Mouse (Mus musculus): ENCODE data around the gene Dgkg. TPM values are rescaled to one million over a fixed set of nuclear protein-coding genes. Genes with fewer than 3 reads are reported as not detected.

The Dgkg gene
- total RNA-seq, 1 experiment, result 0.22 TPM

GRCm38 (mm10) chr16:22564907-22565272 lies 92.1 kb downstream of the Dgkg start:
- Histone ChIP-seq H3K4me1 (ENCODE audit: control insufficient read depth in 2 of 2, insufficient read depth in 2 of 2, low read length in 2 of 2, poor library complexity in 1 of 2) (peaks cover 0 to 2% of the 10 kb centered on the region in 2 experiments; a peak in 1 of 4 replicates), H3K36me3 (ENCODE audit: control insufficient read depth, insufficient read depth, low read length, poor library complexity, severe bottlenecking) (no peaks in the 10 kb centered on the region), H3K27ac (ENCODE audit: insufficient read depth, low read depth, low read length, poor library complexity, severe bottlenecking) (no peak overlapping the region), H3K9ac (ENCODE audit: insufficient read depth, low read depth, low read length, poor library complexity, severe bottlenecking) (no peak overlapping the region), H3K4me3 (ENCODE audit: insufficient read depth in 1 of 2, low read depth in 1 of 2, low read length in 2 of 2, poor library complexity in 1 of 2, severe bottlenecking in 1 of 2) (no peak overlapping the region), H3K9me3 (ENCODE audit: control insufficient read depth, insufficient read depth, low read depth, low read length) (no peaks in the 10 kb centered on the region)
- in situ Hi-C loops (cut with MboI; ENCODE audit: low sequenced_read_pairs in 2 of 2, unreplicated experiment in 2 of 2), result loop anchor here in 1 of 2 experiments (25.0 kb wide), 1 partner anchor 253 kb away; no protein-coding TSS in a partner anchor
- no peak for TF ChIP-seq ZNF384 (IDR thresholded peaks at IDR 0.05; ENCODE audit: low read depth, low read length)
- DNase-seq (ENCODE audit: low read depth, low spot score), result no peak

- peak; percentile 99 for TF ChIP-seq ZC3H11A (IDR thresholded peaks at IDR 0.05; ENCODE audit: borderline replicate concordance, low read depth, low read length)
- no peak for TF ChIP-seq MAFK (IDR thresholded peaks at IDR 0.05; ENCODE audit: insufficient read depth, low read depth, low read length)
- no peak for TF ChIP-seq HCFC1 (IDR thresholded peaks at IDR 0.05; ENCODE audit: borderline replicate concordance, insufficient read depth, low read length)
- Histone ChIP-seq H3K9me3 (ENCODE audit: control insufficient read depth, insufficient read depth, low read depth, low read length) (no peaks in the 10 kb centered on the region), H3K9ac (ENCODE audit: insufficient read depth, low read depth, low read length, poor library complexity, severe bottlenecking) (0 out of 2 replicates have a peak overlapping the region, but pooled peaks have one; percentile 10), H3K36me3 (ENCODE audit: control insufficient read depth, insufficient read depth, low read length, poor library complexity, severe bottlenecking) (no peaks in the 10 kb centered on the region), H3K27ac (ENCODE audit: insufficient read depth, low read depth, low read length, poor library complexity, severe bottlenecking) (no peak overlapping the region), H3K4me3 (ENCODE audit: insufficient read depth in 1 of 2, low read depth in 1 of 2, low read length in 2 of 2, poor library complexity in 1 of 2, severe bottlenecking in 1 of 2) (no peak overlapping the region), H3K4me1 (ENCODE audit: control insufficient read depth in 2 of 2, insufficient read depth in 2 of 2, low read length in 2 of 2, poor library complexity in 1 of 2) (peaks cover 0 to 2% of the 10 kb centered on the region in 2 experiments; a peak in 1 of 4 replicates)
- DNase-seq (ENCODE audit: low read depth, low spot score), result peak; percentile 83
- in situ Hi-C loops (cut with MboI; ENCODE audit: low sequenced_read_pairs in 2 of 2, unreplicated experiment in 2 of 2), result loop anchor here in 1 of 2 experiments (25.0 kb wide), 1 partner anchor 252 kb away; no protein-coding TSS in a partner anchor
These were observed 92.6 kb downstream of the Dgkg start for GRCm38 (mm10) chr16:22564259-22564906.

GRCm38 (mm10) chr16:22563594-22563993 lies 93.4 kb downstream of the Dgkg start:
- Histone ChIP-seq H3K9me3 (ENCODE audit: control insufficient read depth, insufficient read depth, low read depth, low read length) (no peaks in the 10 kb centered on the region), H3K9ac (ENCODE audit: insufficient read depth, low read depth, low read length, poor library complexity, severe bottlenecking) (no peak overlapping the region), H3K27ac (ENCODE audit: insufficient read depth, low read depth, low read length, poor library complexity, severe bottlenecking) (no peak overlapping the region), H3K4me1 (ENCODE audit: control insufficient read depth in 2 of 2, insufficient read depth in 2 of 2, low read length in 2 of 2, poor library complexity in 1 of 2) (peaks cover 0 to 2% of the 10 kb centered on the region in 2 experiments; a peak in 1 of 4 replicates), H3K4me3 (ENCODE audit: insufficient read depth in 1 of 2, low read depth in 1 of 2, low read length in 2 of 2, poor library complexity in 1 of 2, severe bottlenecking in 1 of 2) (no peak overlapping the region), H3K36me3 (ENCODE audit: control insufficient read depth, insufficient read depth, low read length, poor library complexity, severe bottlenecking) (no peaks in the 10 kb centered on the region)
- in situ Hi-C loops (cut with MboI; ENCODE audit: low sequenced_read_pairs in 2 of 2, unreplicated experiment in 2 of 2), result loop anchor here in 1 of 2 experiments (25.0 kb wide), 1 partner anchor 251 kb away; no protein-coding TSS in a partner anchor
- no peak for DNase-seq (ENCODE audit: low read depth, low spot score)
- no peak for TF ChIP-seq ZC3H11A (IDR thresholded peaks at IDR 0.05; ENCODE audit: borderline replicate concordance, low read depth, low read length)
- TF ChIP-seq MAFK (IDR thresholded peaks at IDR 0.05; ENCODE audit: insufficient read depth, low read depth, low read length), result no peak
- no peak for TF ChIP-seq ZNF384 (IDR thresholded peaks at IDR 0.05; ENCODE audit: low read depth, low read length)
- TF ChIP-seq CHD2 (IDR thresholded peaks at IDR 0.05; ENCODE audit: low read depth, low read length), result no peak
- no peak for TF ChIP-seq HCFC1 (IDR thresholded peaks at IDR 0.05; ENCODE audit: borderline replicate concordance, insufficient read depth, low read length)

GRCm38 (mm10) chr16:22554996-22555395 lies 102.0 kb downstream of the Dgkg start:
- no peak overlapping the region for H3K9ac ChIP-seq (ENCODE audit: insufficient read depth, low read depth, low read length, poor library complexity, severe bottlenecking)
- H3K4me3 ChIP-seq (ENCODE audit: insufficient read depth in 1 of 2, low read depth in 1 of 2, low read length in 2 of 2, poor library complexity in 1 of 2, severe bottlenecking in 1 of 2), result no peak overlapping the region
- peaks cover 0 to 7% of the 10 kb centered on the region in 2 experiments; a peak in 1 of 4 replicates for H3K4me1 ChIP-seq (ENCODE audit: control insufficient read depth in 2 of 2, insufficient read depth in 2 of 2, low read length in 2 of 2, poor library complexity in 1 of 2)
- TF ChIP-seq HCFC1 (IDR thresholded peaks at IDR 0.05; ENCODE audit: borderline replicate concordance, insufficient read depth, low read length), result no peak
- TF ChIP-seq ZNF384 (IDR thresholded peaks at IDR 0.05; ENCODE audit: low read depth, low read length), result no peak
- no peak for TF ChIP-seq CHD2 (IDR thresholded peaks at IDR 0.05; ENCODE audit: low read depth, low read length)
- peak; percentile 82; the same call in 1 of the 2 replicates for TF ChIP-seq ZC3H11A (IDR thresholded peaks at IDR 0.05; ENCODE audit: borderline replicate concordance, low read depth, low read length)
- no peak for TF ChIP-seq MAFK (IDR thresholded peaks at IDR 0.05; ENCODE audit: insufficient read depth, low read depth, low read length)
- no peaks in the 10 kb centered on the region for H3K36me3 ChIP-seq (ENCODE audit: control insufficient read depth, insufficient read depth, low read length, poor library complexity, severe bottlenecking)
- in situ Hi-C loops (cut with MboI; ENCODE audit: low sequenced_read_pairs in 2 of 2, unreplicated experiment in 2 of 2), result loop anchor here in 1 of 2 experiments (25.0 kb wide), 1 partner anchor 243 kb away; no protein-coding TSS in a partner anchor
- DNase-seq (ENCODE audit: low read depth, low spot score), result peak; percentile 64
- no peaks in the 10 kb centered on the region for H3K9me3 ChIP-seq (ENCODE audit: control insufficient read depth, insufficient read depth, low read depth, low read length)
- no peak overlapping the region for H3K27ac ChIP-seq (ENCODE audit: insufficient read depth, low read depth, low read length, poor library complexity, severe bottlenecking)
